Mouse (Mus musculus) forebrain, embryonic 11.5 days (tissue): ENCODE results near the gene B3gnt6. TPM values are rescaled to one million over a fixed set of nuclear protein-coding genes. Genes with fewer than 3 reads are reported as not detected.

Source experiments
- ATAC-seq: fragments of 200-750 bp; cut with Nextera tagmentation; replicated peaks from 2 replicates; pipeline ENCODE4 v1.8.0; 2017; ENCODE audit warnings: moderate TSS enrichment; ENCODE audit not compliant: low FRiP score
- DNase-seq: peaks from one replicate; pipeline ENCODE4 v3.0.0-alpha.2; 2017; ENCODE audit warnings: low spot score
- H3K27ac ChIP-seq: fragments of 300-500 bp; sonication (generic); 2 replicates; pipeline ENCODE4 v1.5.1; 2014; ENCODE audit warnings: low read depth, low read length
- H3K27me3 ChIP-seq: fragments of 300-500 bp; sonication (generic); 2 replicates; pipeline ENCODE4 v1.6.1; 2014; ENCODE audit warnings: mild to moderate bottlenecking, low read length, mixed read lengths; ENCODE audit not compliant: control insufficient read depth, insufficient read depth
- H3K36me3 ChIP-seq: fragments of 300-500 bp; sonication (generic); 2 replicates; pipeline ENCODE4 v1.6.1; 2014; ENCODE audit warnings: mild to moderate bottlenecking, low read length, moderate library complexity, mixed read lengths; ENCODE audit not compliant: control insufficient read depth, insufficient read depth
- H3K4me1 ChIP-seq: fragments of 300-500 bp; sonication (generic); replicated peaks from 2 replicates; pipeline ENCODE4 v1.6.1; 2014; ENCODE audit warnings: low read length, mixed read lengths; ENCODE audit not compliant: control insufficient read depth, insufficient read depth
- H3K4me2 ChIP-seq: fragments of 300-500 bp; sonication (generic); 2 replicates; pipeline ENCODE4 v1.6.1; 2014; ENCODE audit warnings: low read depth, mild to moderate bottlenecking, low read length, moderate library complexity, mixed read lengths; ENCODE audit not compliant: severe bottlenecking
- H3K4me3 ChIP-seq: fragments of 300-500 bp; sonication (generic); 2 replicates; pipeline ENCODE4 v1.5.1; 2014; ENCODE audit warnings: low read depth, low read length
- H3K9ac ChIP-seq: fragments of 300-500 bp; sonication (generic); 2 replicates; pipeline ENCODE4 v1.6.1; 2014; ENCODE audit warnings: low read length
- H3K9me3 ChIP-seq: fragments of 300-500 bp; sonication (generic); 2 replicates; pipeline ENCODE4 v1.6.1; 2016; ENCODE audit warnings: low read length, mixed read lengths; ENCODE audit not compliant: control insufficient read depth
- WGBS: fragments of 180-500 bp; shearing (Covaris S2); extraction: QIAGEN DNeasy Blood & Tissue Kit; methylation state at CpG from one replicate; pipeline ENCODE4 v1.1.7; 2014; 5-methylcytosine and 5-hydroxymethylcytosine counted together
- polyA plus RNA-seq: library from polyadenylated mRNA; unstranded; fragments of >200 nt; fragmentation: Nextera tagmentation; extraction: Ambion mirVana; gene quantifications from 2 replicates; pipeline ENCODE4 v1.2.1, GENCODE M21; 2014

The B3gnt6 gene
- polyA plus RNA-seq, 1 experiment from 2014 or later, result not detected

DNA sequence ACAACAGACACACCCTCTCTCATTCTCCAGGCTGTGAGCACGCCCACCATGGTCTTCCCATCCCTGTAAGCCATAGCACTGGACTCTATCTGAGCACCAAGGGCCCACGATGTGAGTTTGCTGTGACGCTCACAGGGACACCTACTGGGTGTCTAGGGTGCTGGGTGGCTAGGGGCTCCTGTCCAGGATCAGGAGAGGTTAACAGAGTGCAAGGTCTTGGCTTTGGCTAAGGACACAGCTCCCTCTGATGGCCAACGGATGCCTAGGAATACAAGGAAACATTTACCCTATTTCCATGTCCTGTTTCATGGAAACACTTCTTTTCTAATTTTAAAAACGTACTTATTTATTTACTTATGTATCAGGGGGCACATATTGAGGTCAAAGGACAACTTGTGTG lies 48.8 kb downstream of the B3gnt6 start:
- no peak overlapping the region for H3K4me2 ChIP-seq
- peaks cover 3% of the 10 kb centered on the region; the same call in 1 of the 2 replicates for H3K4me1 ChIP-seq
- H3K36me3 ChIP-seq, result no peaks in the 10 kb centered on the region
- 46% methylated on average over 5 of the region's 5 CpGs for WGBS
- H3K27ac ChIP-seq, result no peak overlapping the region
- H3K27me3 ChIP-seq, result no peaks in the 10 kb centered on the region
- H3K9ac ChIP-seq, result no peak overlapping the region
- no peaks in the 10 kb centered on the region for H3K9me3 ChIP-seq
- ATAC-seq (no peak), DNase-seq (no peak)
- H3K4me3 ChIP-seq, result no peak overlapping the region

DNA sequence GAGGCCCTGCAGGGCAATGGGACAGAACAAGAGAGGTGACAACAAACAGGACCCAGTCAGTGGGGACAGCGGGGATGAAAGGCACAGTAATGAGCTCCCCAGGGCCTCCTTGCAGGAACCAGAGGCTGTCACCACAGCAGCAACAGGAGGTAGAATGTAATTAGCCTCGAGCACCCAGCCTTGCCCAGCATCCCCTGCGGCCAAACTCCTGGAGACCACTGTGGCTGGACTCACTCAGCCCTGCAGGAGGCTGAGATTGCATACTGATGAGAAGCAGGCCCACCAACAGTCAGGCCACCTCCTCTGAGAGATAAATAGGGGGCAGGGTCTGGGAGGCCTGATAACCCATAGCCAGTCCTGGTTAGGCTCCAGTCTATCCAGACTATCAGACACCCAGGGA lies 49.5 kb downstream of the B3gnt6 start:
- Histone ChIP-seq H3K4me3 (no peak overlapping the region), H3K27ac (no peak overlapping the region), H3K9me3 (no peaks in the 10 kb centered on the region), H3K27me3 (no peaks in the 10 kb centered on the region), H3K4me2 (no peak overlapping the region), H3K4me1 (peaks cover 3% of the 10 kb centered on the region; the same call in 1 of the 2 replicates), H3K36me3 (no peaks in the 10 kb centered on the region), H3K9ac (no peak overlapping the region)
- no peak for ATAC-seq
- WGBS, result 13% methylated on average over 3 of the region's 3 CpGs
- no peak for DNase-seq

DNA sequence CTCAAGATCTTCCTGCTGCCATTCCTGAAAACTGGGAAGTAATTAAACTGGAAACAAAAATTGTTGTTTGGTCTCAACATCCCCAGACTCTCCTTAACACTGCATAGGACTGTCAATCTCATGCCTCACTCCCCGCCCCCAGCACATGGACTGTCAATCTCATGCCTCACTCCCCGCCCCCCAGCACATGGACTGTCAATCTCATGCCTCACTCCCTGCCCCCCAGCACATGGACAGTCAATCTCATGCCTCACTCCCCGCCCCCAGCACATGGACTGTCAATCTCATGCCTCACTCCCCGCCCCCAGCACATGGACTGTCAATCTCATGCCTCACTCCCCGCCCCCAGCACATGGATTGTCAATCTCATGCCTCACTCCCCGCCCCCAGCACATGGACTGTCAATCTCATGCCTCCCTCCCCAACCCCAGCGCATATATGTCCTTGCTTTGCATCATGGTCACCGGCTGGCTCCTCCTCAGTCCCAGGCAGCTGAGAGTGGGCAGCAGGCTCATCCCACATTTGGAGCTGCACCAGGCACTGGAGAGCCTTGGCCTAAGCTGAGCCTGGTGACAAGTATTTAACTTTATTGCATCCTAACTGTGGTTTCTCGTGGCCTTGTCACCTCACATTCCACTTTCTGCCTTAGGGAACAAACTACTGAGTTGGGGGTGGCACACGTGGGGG lies 50.4 kb downstream of the B3gnt6 start:
- Histone ChIP-seq H3K27ac (no peak overlapping the region), H3K4me2 (no peak overlapping the region), H3K4me1 (peaks cover 3% of the 10 kb centered on the region; the same call in 1 of the 2 replicates), H3K9ac (no peak overlapping the region), H3K27me3 (no peaks in the 10 kb centered on the region), H3K4me3 (no peak overlapping the region), H3K36me3 (no peaks in the 10 kb centered on the region), H3K9me3 (no peaks in the 10 kb centered on the region)
- no peak for DNase-seq
- ATAC-seq, result no peak
- 84% methylated on average over 10 of the region's 10 CpGs for WGBS

DNA sequence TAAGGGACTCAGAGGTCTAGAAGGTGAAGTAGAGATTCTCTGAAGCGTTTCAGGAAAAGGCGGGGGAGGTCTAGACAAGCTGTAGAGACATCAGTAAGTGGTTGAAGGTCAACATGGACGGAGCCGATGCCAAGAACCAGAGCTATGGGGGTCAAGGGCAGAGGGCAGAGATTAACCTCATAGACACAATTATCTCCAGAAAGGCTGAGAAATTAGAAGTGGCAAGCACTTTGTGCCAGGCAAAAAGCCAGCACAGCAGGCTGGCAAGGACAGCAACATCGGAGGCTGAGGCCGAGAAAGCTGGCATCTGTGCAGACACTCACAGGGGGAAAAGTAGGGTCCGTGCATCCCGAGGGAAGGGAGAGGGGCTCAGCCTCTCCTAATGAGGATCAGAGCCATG lies 51.5 kb downstream of the B3gnt6 start:
- Histone ChIP-seq H3K9me3 (no peaks in the 10 kb centered on the region), H3K9ac (no peak overlapping the region), H3K27ac (no peak overlapping the region), H3K27me3 (no peaks in the 10 kb centered on the region), H3K36me3 (no peaks in the 10 kb centered on the region), H3K4me1 (peaks cover 3% of the 10 kb centered on the region; the same call in 1 of the 2 replicates), H3K4me3 (no peak overlapping the region), H3K4me2 (no peak overlapping the region)
- DNase-seq, result no peak
- WGBS, result 78% methylated on average over 8 of the region's 8 CpGs
- ATAC-seq, result no peak

DNA sequence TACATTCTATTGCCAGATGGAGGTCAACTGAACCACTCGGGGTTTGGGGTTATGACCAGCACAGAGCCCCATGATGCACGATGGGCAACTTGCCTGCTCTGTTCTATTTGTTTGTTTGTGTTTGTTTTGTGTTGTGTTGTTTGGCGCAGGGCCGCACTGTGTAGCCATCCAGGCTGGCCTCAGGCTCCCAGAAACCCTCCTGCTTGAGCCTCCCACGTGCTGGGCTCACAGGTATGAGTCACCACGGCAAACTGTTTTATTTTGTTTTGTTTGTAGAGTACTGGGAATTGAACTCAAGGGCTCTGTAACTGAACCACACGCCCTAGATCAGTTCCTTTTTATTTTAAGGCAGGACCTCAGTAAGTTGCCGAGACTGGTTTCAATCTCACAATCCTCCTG lies 52.8 kb downstream of the B3gnt6 start:
- Histone ChIP-seq H3K4me1 (peaks cover 3% of the 10 kb centered on the region; the same call in 1 of the 2 replicates), H3K4me3 (no peak overlapping the region)
- WGBS, result 82% methylated on average over 8 of the region's 8 CpGs

DNA sequence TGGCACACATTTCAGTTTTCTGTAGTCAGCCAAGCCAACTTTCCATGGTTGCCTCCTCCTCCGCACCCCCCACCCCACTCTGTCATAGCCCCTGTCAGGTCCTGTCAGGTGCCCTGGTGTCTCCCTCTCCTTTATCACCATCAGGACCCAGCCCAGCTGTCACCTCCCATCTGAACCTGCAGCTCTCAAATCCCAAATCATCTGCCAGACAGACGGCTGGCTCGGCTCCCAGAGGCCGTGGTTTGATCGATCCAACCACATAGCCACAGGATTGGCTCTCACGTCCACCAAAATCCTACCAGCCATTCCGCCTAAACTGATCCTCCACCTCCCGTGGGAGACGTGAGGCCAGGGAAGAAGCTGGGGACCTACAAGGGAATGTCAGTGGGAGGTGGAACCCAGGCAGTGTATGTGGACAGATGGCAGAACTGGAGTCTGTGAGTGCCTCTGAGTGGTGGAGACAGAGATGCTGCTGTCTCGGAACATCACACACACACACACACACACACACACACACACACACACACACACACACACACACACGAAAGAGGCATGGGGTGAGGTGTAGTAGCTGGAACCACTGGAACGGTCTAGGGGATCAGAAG lies 53.3 kb downstream of the B3gnt6 start:
- H3K27me3 ChIP-seq, result no peaks in the 10 kb centered on the region
- no peak overlapping the region for H3K9ac ChIP-seq
- H3K27ac ChIP-seq, result no peak overlapping the region
- WGBS, result 87% methylated on average over 12 of the region's 12 CpGs
- ATAC-seq (no peak), DNase-seq (no peak)
- H3K4me3 ChIP-seq, result no peak overlapping the region
- H3K36me3 ChIP-seq, result no peaks in the 10 kb centered on the region
- no peaks in the 10 kb centered on the region for H3K9me3 ChIP-seq
- H3K4me2 ChIP-seq, result no peak overlapping the region
- peaks cover 3% of the 10 kb centered on the region; the same call in 1 of the 2 replicates for H3K4me1 ChIP-seq

More for the DNA sequence above, 52.8 kb downstream of the B3gnt6 start:
- no peaks in the 10 kb centered on the region for H3K36me3 ChIP-seq
- H3K27me3 ChIP-seq, result no peaks in the 10 kb centered on the region
- no peaks in the 10 kb centered on the region for H3K9me3 ChIP-seq
- H3K9ac ChIP-seq, result no peak overlapping the region
- no peak for ATAC-seq
- no peak overlapping the region for H3K27ac ChIP-seq
- H3K4me2 ChIP-seq, result no peak overlapping the region
- DNase-seq, result no peak

DNA sequence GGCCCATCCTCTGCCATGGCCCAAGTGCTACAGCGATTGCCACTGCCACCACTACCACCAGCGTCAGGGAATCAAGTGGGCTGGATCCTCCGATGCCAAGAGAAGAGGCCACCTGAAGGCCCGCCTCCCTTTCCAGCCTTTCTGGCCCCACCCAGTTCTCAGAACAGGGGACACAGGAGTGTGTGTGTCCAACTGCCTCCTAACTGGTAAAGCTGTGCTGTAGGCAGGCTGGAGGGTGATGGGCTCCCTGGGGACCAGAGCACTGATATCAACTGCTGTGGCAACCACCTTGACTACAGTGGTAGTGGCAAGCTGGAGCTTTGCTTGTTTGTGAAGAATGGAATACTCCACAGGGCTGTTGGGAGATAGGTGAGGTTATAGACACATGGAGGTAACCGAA lies 53.9 kb downstream of the B3gnt6 start, which contains the start of gene Omp:
Gene Omp, minus strand, starts transcription at position 101 of the 400 bp plus-strand sequence.
- Histone ChIP-seq H3K4me3 (no peak within 1 kb of the TSS), H3K36me3 (no peaks in the 10 kb centered on the region), H3K27ac (no peak within 1 kb of the TSS), H3K4me2 (no peak within 1 kb of the TSS), H3K4me1 (peaks cover 3% of the 10 kb centered on the region; the same call in 1 of the 2 replicates), H3K27me3 (no peaks in the 10 kb centered on the region), H3K9me3 (no peaks in the 10 kb centered on the region), H3K9ac (no peak within 1 kb of the TSS)
- ATAC-seq (no peak), DNase-seq (no peak)
- 95% methylated on average over 5 of the region's 5 CpGs for WGBS

DNA sequence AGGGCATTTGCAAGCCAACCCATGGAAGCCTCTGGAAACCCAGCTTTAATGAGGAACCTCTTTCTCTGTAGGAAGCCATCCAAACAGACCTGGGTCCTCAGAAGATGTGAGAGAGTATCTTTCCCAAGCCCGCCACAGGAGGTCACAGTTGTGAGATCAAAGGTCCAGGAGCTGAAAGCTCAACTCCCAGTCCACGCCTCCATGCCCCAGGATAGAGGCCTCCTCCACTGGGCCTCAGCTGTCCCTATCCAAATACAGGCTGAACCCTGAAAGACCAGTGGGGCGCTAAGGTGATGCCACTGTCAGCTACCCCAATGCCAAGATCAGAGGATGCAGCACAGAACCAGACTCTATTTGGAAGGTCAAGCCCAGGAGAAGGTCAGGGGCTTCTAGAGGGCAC lies 56.6 kb downstream of the B3gnt6 start:
- H3K36me3 ChIP-seq, result no peaks in the 10 kb centered on the region
- H3K27ac ChIP-seq, result no peak overlapping the region
- DNase-seq, result no peak
- no peak overlapping the region for H3K4me3 ChIP-seq
- no peak overlapping the region for H3K9ac ChIP-seq
- H3K27me3 ChIP-seq, result no peaks in the 10 kb centered on the region
- 64% methylated on average over 3 of the region's 3 CpGs for WGBS
- H3K9me3 ChIP-seq, result no peaks in the 10 kb centered on the region
- ATAC-seq, result no peak
- H3K4me1 ChIP-seq, result no peaks in the 10 kb centered on the region
- no peak overlapping the region for H3K4me2 ChIP-seq
